Mouse (Mus musculus): ENCODE measurements around the gene Fgb. TPM values are rescaled to one million over a fixed set of nuclear protein-coding genes. Genes with fewer than 3 reads are reported as not detected.

Gene Fgb
- polyA plus RNA-seq, 1 experiment: 0.03 TPM

- no peak for DNase-seq
- H3K27me3 ChIP-seq (ENCODE audit: control insufficient read depth, insufficient read depth, low read length): no peaks in the 10 kb centered on the region
- WGBS: 76% methylated on average over 9 of the region's 9 CpGs
- H3K4me3 ChIP-seq (replicated peaks; ENCODE audit: insufficient read depth, low read depth, low read length): no peak within 1 kb of the TSS
- TF ChIP-seq POLR2A (IDR thresholded peaks at IDR 0.05; ENCODE audit: borderline replicate concordance, insufficient read depth, low read length): no peak
- H3K4me1 ChIP-seq (ENCODE audit: control insufficient read depth, insufficient read depth, low read length): no peaks in the 10 kb centered on the region
- no peak within 1 kb of the TSS for H3K27ac ChIP-seq (ENCODE audit: insufficient read depth, low read length)
These were observed 24.0 kb downstream of the Fgb start, which contains the start of gene Fga for GRCm38 (mm10) chr3:83025475-83026301. TSS of gene Fga (plus strand) at chr3:83026076.

GRCm38 (mm10) chr3:83025036-83025435 lies 24.6 kb downstream of the Fgb start:
- H3K27ac ChIP-seq (ENCODE audit: insufficient read depth, low read length): no peak overlapping the region
- 80% methylated on average over 6 of the region's 6 CpGs for WGBS
- no peak overlapping the region for H3K4me3 ChIP-seq (replicated peaks; ENCODE audit: insufficient read depth, low read depth, low read length)
- TF ChIP-seq CTCF (IDR thresholded peaks at IDR 0.05; ENCODE audit: borderline replicate concordance, insufficient read depth, low read depth, low read length) (no peak), POLR2A (IDR thresholded peaks at IDR 0.05; ENCODE audit: borderline replicate concordance, insufficient read depth, low read length) (no peak)
- no peaks in the 10 kb centered on the region for H3K4me1 ChIP-seq (ENCODE audit: control insufficient read depth, insufficient read depth, low read length)
- DNase-seq: no peak
- no peaks in the 10 kb centered on the region for H3K27me3 ChIP-seq (ENCODE audit: control insufficient read depth, insufficient read depth, low read length)

GRCm38 (mm10) chr3:83021176-83021575 lies 28.5 kb downstream of the Fgb start:
- WGBS: 89% methylated on average over 5 of the region's 5 CpGs

GRCm38 (mm10) chr3:83020387-83020786 lies 29.3 kb downstream of the Fgb start:
- Histone ChIP-seq H3K27me3 (ENCODE audit: control insufficient read depth, insufficient read depth, low read length) (no peaks in the 10 kb centered on the region), H3K4me1 (ENCODE audit: control insufficient read depth, insufficient read depth, low read length) (no peaks in the 10 kb centered on the region), H3K27ac (ENCODE audit: insufficient read depth, low read length) (no peak overlapping the region), H3K4me3 (replicated peaks; ENCODE audit: insufficient read depth, low read depth, low read length) (no peak overlapping the region)
- DNase-seq: no peak
- TF ChIP-seq POLR2A (IDR thresholded peaks at IDR 0.05; ENCODE audit: borderline replicate concordance, insufficient read depth, low read length): no peak
- TF ChIP-seq CTCF (IDR thresholded peaks at IDR 0.05; ENCODE audit: borderline replicate concordance, insufficient read depth, low read depth, low read length): no peak
- 72% methylated on average over 2 of the region's 2 CpGs for WGBS

More at GRCm38 (mm10) chr3:83021176-83021575, 28.5 kb downstream of the Fgb start:
- no peak overlapping the region for H3K27ac ChIP-seq (ENCODE audit: insufficient read depth, low read length)
- no peaks in the 10 kb centered on the region for H3K4me1 ChIP-seq (ENCODE audit: control insufficient read depth, insufficient read depth, low read length)
- H3K4me3 ChIP-seq (replicated peaks; ENCODE audit: insufficient read depth, low read depth, low read length): no peak overlapping the region
- H3K27me3 ChIP-seq (ENCODE audit: control insufficient read depth, insufficient read depth, low read length): no peaks in the 10 kb centered on the region
- no peak for DNase-seq
- no peak for TF ChIP-seq POLR2A (IDR thresholded peaks at IDR 0.05; ENCODE audit: borderline replicate concordance, insufficient read depth, low read length)
- no peak for TF ChIP-seq CTCF (IDR thresholded peaks at IDR 0.05; ENCODE audit: borderline replicate concordance, insufficient read depth, low read depth, low read length)

GRCm38 (mm10) chr3:83016236-83016635 lies 33.4 kb downstream of the Fgb start:
- Histone ChIP-seq H3K4me1 (ENCODE audit: control insufficient read depth, insufficient read depth, low read length) (no peaks in the 10 kb centered on the region), H3K4me3 (replicated peaks; ENCODE audit: insufficient read depth, low read depth, low read length) (no peak overlapping the region), H3K27me3 (ENCODE audit: control insufficient read depth, insufficient read depth, low read length) (no peaks in the 10 kb centered on the region), H3K27ac (ENCODE audit: insufficient read depth, low read length) (no peak overlapping the region)
- DNase-seq: no peak
- TF ChIP-seq CTCF (IDR thresholded peaks at IDR 0.05; ENCODE audit: borderline replicate concordance, insufficient read depth, low read depth, low read length) (no peak), POLR2A (IDR thresholded peaks at IDR 0.05; ENCODE audit: borderline replicate concordance, insufficient read depth, low read length) (no peak)
- 85% methylated on average over 1 of the region's 1 CpGs for WGBS

- WGBS: 89% methylated on average over 10 of the region's 10 CpGs
- no peak for DNase-seq
- TF ChIP-seq CTCF (IDR thresholded peaks at IDR 0.05; ENCODE audit: borderline replicate concordance, insufficient read depth, low read depth, low read length) (no peak), POLR2A (IDR thresholded peaks at IDR 0.05; ENCODE audit: borderline replicate concordance, insufficient read depth, low read length) (no peak)
- Histone ChIP-seq H3K4me3 (replicated peaks; ENCODE audit: insufficient read depth, low read depth, low read length) (no peak overlapping the region), H3K27ac (ENCODE audit: insufficient read depth, low read length) (no peak overlapping the region), H3K27me3 (ENCODE audit: control insufficient read depth, insufficient read depth, low read length) (no peaks in the 10 kb centered on the region), H3K4me1 (ENCODE audit: control insufficient read depth, insufficient read depth, low read length) (no peaks in the 10 kb centered on the region)
These were observed 35.7 kb downstream of the Fgb start for GRCm38 (mm10) chr3:83013951-83014350.

GRCm38 (mm10) chr3:83012636-83013035 lies 37.0 kb downstream of the Fgb start:
- no peaks in the 10 kb centered on the region for H3K27me3 ChIP-seq (ENCODE audit: control insufficient read depth, insufficient read depth, low read length)
- H3K4me1 ChIP-seq (ENCODE audit: control insufficient read depth, insufficient read depth, low read length): no peaks in the 10 kb centered on the region
- no peak for TF ChIP-seq CTCF (IDR thresholded peaks at IDR 0.05; ENCODE audit: borderline replicate concordance, insufficient read depth, low read depth, low read length)
- TF ChIP-seq POLR2A (IDR thresholded peaks at IDR 0.05; ENCODE audit: borderline replicate concordance, insufficient read depth, low read length): no peak
- 94% methylated on average over 19 of the region's 19 CpGs for WGBS
- no peak overlapping the region for H3K4me3 ChIP-seq (replicated peaks; ENCODE audit: insufficient read depth, low read depth, low read length)
- no peak for DNase-seq
- no peak overlapping the region for H3K27ac ChIP-seq (ENCODE audit: insufficient read depth, low read length)

- H3K27me3 ChIP-seq (ENCODE audit: control insufficient read depth, insufficient read depth, low read length): no peaks in the 10 kb centered on the region
- no peaks in the 10 kb centered on the region for H3K4me1 ChIP-seq (ENCODE audit: control insufficient read depth, insufficient read depth, low read length)
- no peak for DNase-seq
- no peak overlapping the region for H3K27ac ChIP-seq (ENCODE audit: insufficient read depth, low read length)
- no peak for TF ChIP-seq CTCF (IDR thresholded peaks at IDR 0.05; ENCODE audit: borderline replicate concordance, insufficient read depth, low read depth, low read length)
- no peak for TF ChIP-seq POLR2A (IDR thresholded peaks at IDR 0.05; ENCODE audit: borderline replicate concordance, insufficient read depth, low read length)
- no peak overlapping the region for H3K4me3 ChIP-seq (replicated peaks; ENCODE audit: insufficient read depth, low read depth, low read length)
- WGBS: 46% methylated on average over 4 of the region's 4 CpGs
These were observed 38.1 kb downstream of the Fgb start for GRCm38 (mm10) chr3:83011565-83011964.

Data from cerebellum, adult 2 months (tissue).